Mouse (Mus musculus) spleen, adult 2 months (tissue): ENCODE data around the gene Ano8. TPM values are rescaled to one million over a fixed set of nuclear protein-coding genes. Genes with fewer than 3 reads are reported as not detected.

Experiments
- DNase-seq, 2 experiments: peaks; one replicate each; pipeline versions ENCODE4 v3.0.0 to v3.0.0-alpha.2; 2012 to 2021; ENCODE audit warnings: low spot score in 2 of 2, low read depth in 1 of 2
- H3K27ac ChIP-seq: fragments of 200-500 bp; 2 replicates; pipeline ENCODE4 v1.5.1; 2012; ENCODE audit warnings: low read length, inconsistent platforms; ENCODE audit not compliant: insufficient read depth
- H3K27me3 ChIP-seq: fragments of 200-500 bp; 2 replicates; pipeline ENCODE4 v1.6.1; 2012; ENCODE audit warnings: mild to moderate bottlenecking, moderate library complexity, low read length, inconsistent platforms; ENCODE audit not compliant: control insufficient read depth, insufficient read depth
- H3K36me3 ChIP-seq: fragments of 200-500 bp; 2 replicates; pipeline ENCODE4 v1.6.1; 2012; ENCODE audit warnings: mild to moderate bottlenecking, low read length, inconsistent platforms; ENCODE audit not compliant: control insufficient read depth, insufficient read depth
- H3K4me1 ChIP-seq: fragments of 200-500 bp; 2 replicates; pipeline ENCODE4 v1.6.1; 2011; ENCODE audit warnings: inconsistent platforms; ENCODE audit not compliant: control insufficient read depth, insufficient read depth, insufficient read length
- H3K4me3 ChIP-seq: fragments of 200-500 bp; 2 replicates; pipeline ENCODE4 v1.5.1; 2011; ENCODE audit warnings: mild to moderate bottlenecking, inconsistent platforms; ENCODE audit not compliant: insufficient read depth, insufficient read length; ENCODE audit errors: extremely low read depth
- CTCF ChIP-seq: fragments of 200-500 bp; IDR thresholded peaks from 2 replicates; pipeline ENCODE4 v1.5.1; 2011; ENCODE audit warnings: mild to moderate bottlenecking, inconsistent platforms; ENCODE audit not compliant: insufficient read depth, insufficient read length, insufficient replicate concordance; ENCODE audit errors: extremely low read depth
- POLR2A ChIP-seq: fragments of 200-500 bp; IDR thresholded peaks from 2 replicates; pipeline ENCODE4 v1.6.1; 2011; ENCODE audit warnings: low read depth, low read length, inconsistent platforms
- WGBS: fragments of 180-500 bp; shearing (Covaris S2); methylation state at CpG from one replicate; pipeline ENCODE4 v1.1.7; 2018; 5-methylcytosine and 5-hydroxymethylcytosine counted together
- polyA plus RNA-seq: library from polyadenylated mRNA; depleted of rRNA; stranded (reverse); fragments of >200 nt; gene quantifications from 2 replicates; pipeline ENCODE4 v1.2.3, GENCODE M21; 2012

Ano8 gene
- polyA plus RNA-seq, 1 experiment = 15.1 TPM

- Histone ChIP-seq H3K4me3 (peak overlapping the region; percentile 62; the same call in 1 of the 2 replicates), H3K36me3 (peaks cover 17% of the 10 kb centered on the region)
- 90% methylated on average over 3 of the region's 3 CpGs for WGBS
These were observed 15.4 kb downstream of the Ano8 start for GRCm38 (mm10) chr8:71470146-71470912.

GRCm38 (mm10) chr8:71469411-71469810 is 16.4 kb downstream of the Ano8 start:
- peaks cover 14% of the 10 kb centered on the region for H3K4me1 ChIP-seq
- peaks cover 14% of the 10 kb centered on the region for H3K36me3 ChIP-seq
- DNase-seq = peak in 1 of 2 experiments; percentile 49
- under 1% methylated on average over 24 of the region's 24 CpGs for WGBS
- H3K27ac ChIP-seq = no peak overlapping the region
- TF ChIP-seq CTCF = no peak
- TF ChIP-seq POLR2A = no peak; the same call in 1 of the 2 replicates
- H3K27me3 ChIP-seq = no peaks in the 10 kb centered on the region
- H3K4me3 ChIP-seq = peak overlapping the region; percentile 62

More at GRCm38 (mm10) chr8:71470146-71470912, 15.4 kb downstream of the Ano8 start:
- H3K4me1 ChIP-seq = peaks cover 12% of the 10 kb centered on the region
- no peak for DNase-seq
- H3K27ac ChIP-seq = no peak overlapping the region
- H3K27me3 ChIP-seq = no peaks in the 10 kb centered on the region
- TF ChIP-seq POLR2A = no peak
- TF ChIP-seq CTCF = no peak

GRCm38 (mm10) chr8:71468916-71469315 is 16.8 kb downstream of the Ano8 start, which contains the start of gene Dda1:
Gene Dda1, plus strand, starts transcription at chr8:71469199.
- peaks cover 10% of the 10 kb centered on the region for H3K36me3 ChIP-seq
- no peaks in the 10 kb centered on the region for H3K27me3 ChIP-seq
- peak within 1 kb of the TSS; percentile 62 for H3K4me3 ChIP-seq
- H3K27ac ChIP-seq = no peak within 1 kb of the TSS
- WGBS = under 1% methylated on average over 34 of the region's 52 CpGs
- DNase-seq = peak; percentile 96 to 97
- TF ChIP-seq CTCF (no peak), POLR2A (peak; percentile 62)
- H3K4me1 ChIP-seq = peaks cover 17% of the 10 kb centered on the region

- WGBS = 91% methylated on average over 1 of the region's 1 CpGs
- H3K4me1 ChIP-seq = peaks cover 20% of the 10 kb centered on the region
These were observed 17.8 kb downstream of the Ano8 start for GRCm38 (mm10) chr8:71468001-71468400.

GRCm38 (mm10) chr8:71467201-71467600 is 18.6 kb downstream of the Ano8 start:
- H3K36me3 ChIP-seq = peaks cover 3% of the 10 kb centered on the region
- H3K27ac ChIP-seq = no peak overlapping the region
- H3K4me3 ChIP-seq = no peak overlapping the region
- WGBS = 92% methylated on average over 2 of the region's 2 CpGs
- H3K27me3 ChIP-seq = no peaks in the 10 kb centered on the region
- TF ChIP-seq CTCF (no peak), POLR2A (no peak)
- DNase-seq = no peak
- peaks cover 23% of the 10 kb centered on the region for H3K4me1 ChIP-seq

More at GRCm38 (mm10) chr8:71468001-71468400, 17.8 kb downstream of the Ano8 start:
- TF ChIP-seq POLR2A (no peak), CTCF (no peak)
- H3K36me3 ChIP-seq = peaks cover 10% of the 10 kb centered on the region
- no peak for DNase-seq
- H3K27me3 ChIP-seq = no peaks in the 10 kb centered on the region
- no peak overlapping the region for H3K4me3 ChIP-seq
- no peak overlapping the region for H3K27ac ChIP-seq

GRCm38 (mm10) chr8:71466198-71466597 is 19.6 kb downstream of the Ano8 start:
- Histone ChIP-seq H3K27me3 (no peaks in the 10 kb centered on the region), H3K36me3 (peaks cover 3% of the 10 kb centered on the region; the same call in 1 of the 2 replicates), H3K4me1 (peaks cover 30% of the 10 kb centered on the region), H3K27ac (no peak overlapping the region), H3K4me3 (no peak overlapping the region)
- TF ChIP-seq CTCF = no peak
- no peak for TF ChIP-seq POLR2A
- no peak for DNase-seq
- WGBS = 94% methylated on average over 5 of the region's 5 CpGs

GRCm38 (mm10) chr8:71465733-71466132 is 20.0 kb downstream of the Ano8 start:
- no peak overlapping the region for H3K27ac ChIP-seq
- no peak overlapping the region for H3K4me3 ChIP-seq
- TF ChIP-seq POLR2A (no peak), CTCF (no peak)
- WGBS = 89% methylated on average over 8 of the region's 8 CpGs
- H3K27me3 ChIP-seq = no peaks in the 10 kb centered on the region
- no peak for DNase-seq
- peaks cover 30% of the 10 kb centered on the region for H3K4me1 ChIP-seq
- peaks cover 3% of the 10 kb centered on the region; the same call in 1 of the 2 replicates for H3K36me3 ChIP-seq
